Mouse (Mus musculus) CH12.LX (cell line): ENCODE data around the gene Pcolce2.

Experiments used
- BHLHE40 ChIP-seq: IDR thresholded peaks from 2 replicates; pipeline ENCODE4 v1.6.1; 2011; ENCODE audit warnings: mild to moderate bottlenecking, low read depth, low read length, improper control_type of control experiment
- CTCF ChIP-seq, 2 experiments: IDR thresholded peaks in 1 of 2; conservative IDR thresholded peaks in 1 of 2; 2 replicates each; pipeline ENCODE4 v1.5.1; 2011 to 2012; ENCODE audit warnings: low read depth in 2 of 2, low read length in 2 of 2, improper control_type of control experiment in 1 of 2, inconsistent platforms in 1 of 2, mild to moderate bottlenecking in 1 of 2, moderate library complexity in 1 of 2
- E2F4 ChIP-seq: IDR thresholded peaks from 2 replicates; pipeline ENCODE4 v1.6.1; 2011; ENCODE audit warnings: low read depth, low read length, improper control_type of control experiment; ENCODE audit not compliant: insufficient replicate concordance
- GABPA ChIP-seq: IDR thresholded peaks from 2 replicates; pipeline ENCODE4 v1.6.1; 2012; ENCODE audit warnings: low read depth, low read length, improper control_type of control experiment, inconsistent platforms; ENCODE audit not compliant: insufficient replicate concordance
- MEF2A ChIP-seq: IDR thresholded peaks from 2 replicates; pipeline ENCODE4 v1.6.1; 2014; ENCODE audit warnings: low read depth, mild to moderate bottlenecking, inconsistent platforms, low read length, improper control_type of control experiment, borderline replicate concordance
- POLR2A ChIP-seq: IDR thresholded peaks from 2 replicates; pipeline ENCODE4 v1.6.1; 2011; ENCODE audit warnings: low read depth, mild to moderate bottlenecking, improper control_type of control experiment, low read length
- SIN3A ChIP-seq: IDR thresholded peaks from 2 replicates; pipeline ENCODE4 v1.6.1; 2012; ENCODE audit warnings: low read length, improper control_type of control experiment, inconsistent platforms
- SMC3 ChIP-seq: IDR thresholded peaks from 2 replicates; pipeline ENCODE4 v1.6.1; 2011; ENCODE audit warnings: low read depth, low read length, improper control_type of control experiment
- ZMIZ1 ChIP-seq: IDR thresholded peaks from 2 replicates; pipeline ENCODE4 v1.6.1; 2012; ENCODE audit warnings: low read depth, mild to moderate bottlenecking, inconsistent platforms, low read length, improper control_type of control experiment

- no peak for TF ChIP-seq SMC3
- no peak for TF ChIP-seq CTCF (conservative IDR thresholded peaks at IDR 0.05 in 1 of 2, IDR thresholded peaks at IDR 0.05 in 1 of 2; ENCODE audit: low read depth in 2 of 2, low read length in 2 of 2)
- no peak for TF ChIP-seq GABPA
- no peak for TF ChIP-seq POLR2A
- no peak for TF ChIP-seq E2F4
- TF ChIP-seq SIN3A = no peak
- TF ChIP-seq ZMIZ1 = no peak
- no peak for TF ChIP-seq BHLHE40
- no peak for TF ChIP-seq MEF2A
These were observed 30.4 kb downstream of the Pcolce2 start for GRCm38 (mm10) chr9:95667836-95668235.
